Mouse (Mus musculus) liver, postnatal 0 days (tissue): ENCODE data around the gene Sh3d21.

ENCODE experiments used
- CTCF ChIP-seq: sonication (generic); IDR thresholded peaks from 2 replicates; pipeline ENCODE4 v1.5.1; 2016; ENCODE audit warnings: antibody characterized with exemption, low read depth
- EP300 ChIP-seq: IDR thresholded peaks from 2 replicates; pipeline ENCODE4 v1.6.1; 2016; ENCODE audit warnings: antibody characterized with exemption, low read depth, mild to moderate bottlenecking

DNA sequence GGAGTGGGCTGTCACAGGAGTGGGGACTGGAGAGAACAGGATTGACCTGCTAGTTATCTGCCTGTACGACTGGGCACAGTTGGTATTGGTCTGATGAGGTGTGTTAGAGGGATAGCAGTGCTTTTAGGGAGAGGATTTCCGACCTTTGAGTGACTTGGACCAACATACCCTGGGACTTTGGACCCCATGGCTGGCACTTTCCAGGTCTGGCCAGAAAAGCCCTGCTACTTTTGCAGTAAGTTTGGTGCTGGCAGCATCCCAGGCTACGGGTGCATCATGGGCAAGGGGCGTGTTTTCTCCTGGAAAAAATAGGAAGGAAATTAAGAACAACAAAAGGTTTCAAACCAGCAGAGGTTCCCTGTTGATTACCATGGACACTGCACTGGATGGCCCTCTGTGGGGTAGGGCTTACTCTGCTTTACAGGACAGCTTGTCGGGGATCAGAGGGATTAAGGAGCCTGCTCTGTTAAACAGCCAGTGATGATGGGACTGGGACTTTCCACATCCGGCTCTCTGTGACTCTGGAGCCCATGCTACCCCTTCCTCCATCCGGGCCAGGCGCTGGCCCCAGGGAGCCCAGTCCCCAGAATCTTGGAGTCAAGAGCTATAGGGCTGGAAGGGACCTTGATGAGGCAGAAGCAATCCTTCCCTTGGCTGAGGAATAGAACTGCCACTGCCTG is 55.1 kb downstream of the Sh3d21 start:
- TF ChIP-seq EP300 = no peak
- no peak for TF ChIP-seq CTCF
